Mouse (Mus musculus) stomach, embryonic 15.5 days (tissue): Measurements from ENCODE around the gene Hps4. TPM values are rescaled to one million over a fixed set of nuclear protein-coding genes. Genes with fewer than 3 reads are reported as not detected.

Source experiments
- ATAC-seq: fragments of 200-750 bp; cut with Nextera tagmentation; 2 replicates; pipeline ENCODE4 v1.8.0; 2017; ENCODE audit warnings: low read depth, moderate number of reproducible peaks, moderate TSS enrichment; ENCODE audit not compliant: insufficient read depth, low FRiP score
- H3K27ac ChIP-seq: fragments of 300-500 bp; sonication (generic); 2 replicates; pipeline ENCODE4 v1.5.1; 2015; ENCODE audit warnings: mild to moderate bottlenecking, inconsistent platforms
- H3K27me3 ChIP-seq: fragments of 300-500 bp; sonication (generic); replicated peaks from 2 replicates; pipeline ENCODE4 v1.6.1; 2015; ENCODE audit warnings: inconsistent platforms
- H3K36me3 ChIP-seq: fragments of 300-500 bp; sonication (generic); 2 replicates; pipeline ENCODE4 v1.6.1; 2015; ENCODE audit warnings: inconsistent platforms
- H3K4me1 ChIP-seq: fragments of 300-500 bp; sonication (generic); 2 replicates; pipeline ENCODE4 v1.6.1; 2015; ENCODE audit warnings: inconsistent platforms
- H3K4me2 ChIP-seq: fragments of 300-500 bp; sonication (generic); 2 replicates; pipeline ENCODE4 v1.6.1; 2015; ENCODE audit warnings: mild to moderate bottlenecking, inconsistent platforms
- H3K4me3 ChIP-seq: fragments of 300-500 bp; sonication (generic); replicated peaks from 2 replicates; pipeline ENCODE4 v1.5.1; 2015; ENCODE audit warnings: inconsistent platforms
- H3K9ac ChIP-seq: fragments of 300-500 bp; sonication (generic); 2 replicates; pipeline ENCODE4 v1.6.1; 2015; ENCODE audit warnings: inconsistent platforms
- H3K9me3 ChIP-seq: fragments of 300-500 bp; sonication (generic); 2 replicates; pipeline ENCODE4 v1.6.1; 2016; ENCODE audit warnings: inconsistent platforms
- WGBS: fragments of 180-500 bp; shearing (Covaris S2); methylation state at CpG from one replicate; pipeline ENCODE4 v1.1.7; 2015; 5-methylcytosine and 5-hydroxymethylcytosine counted together
- polyA plus RNA-seq: library from polyadenylated mRNA; unstranded; fragments of >200 nt; fragmentation: Nextera tagmentation; extraction: Ambion mirVana; gene quantifications from 2 replicates; pipeline ENCODE4 v1.2.1, GENCODE M21; 2015

The Hps4 gene
- polyA plus RNA-seq, 1 experiment from 2014 or later: 32.9 TPM

DNA sequence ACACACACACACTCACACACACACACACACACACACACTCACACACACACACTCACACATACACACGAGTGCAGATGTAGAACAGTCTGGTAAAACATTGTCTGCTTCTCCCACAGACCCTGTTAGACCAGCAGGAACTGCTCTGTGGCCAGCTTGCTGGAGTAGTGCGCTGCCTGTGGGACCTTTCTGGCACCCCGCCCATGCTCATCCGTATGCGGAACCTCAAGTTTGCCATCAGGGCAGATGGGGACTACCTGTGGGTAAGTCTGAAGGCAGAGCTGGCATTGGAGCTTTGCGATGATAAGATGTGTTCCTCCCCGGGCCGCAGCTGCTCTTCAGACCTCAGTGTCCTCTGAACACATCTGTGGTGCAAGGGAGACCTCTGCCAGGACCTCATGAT, 6.3 kb downstream of the Hps4 start:
- Histone ChIP-seq H3K27ac (no peak overlapping the region), H3K4me3 (no peak overlapping the region), H3K4me2 (no peak overlapping the region), H3K9ac (no peak overlapping the region), H3K27me3 (no peaks in the 10 kb centered on the region), H3K9me3 (no peaks in the 10 kb centered on the region), H3K36me3 (peaks cover 10% of the 10 kb centered on the region), H3K4me1 (peaks cover 9% of the 10 kb centered on the region; the same call in 1 of the 2 replicates)
- 87% methylated on average over 8 of the region's 8 CpGs for WGBS
- ATAC-seq: no peak

DNA sequence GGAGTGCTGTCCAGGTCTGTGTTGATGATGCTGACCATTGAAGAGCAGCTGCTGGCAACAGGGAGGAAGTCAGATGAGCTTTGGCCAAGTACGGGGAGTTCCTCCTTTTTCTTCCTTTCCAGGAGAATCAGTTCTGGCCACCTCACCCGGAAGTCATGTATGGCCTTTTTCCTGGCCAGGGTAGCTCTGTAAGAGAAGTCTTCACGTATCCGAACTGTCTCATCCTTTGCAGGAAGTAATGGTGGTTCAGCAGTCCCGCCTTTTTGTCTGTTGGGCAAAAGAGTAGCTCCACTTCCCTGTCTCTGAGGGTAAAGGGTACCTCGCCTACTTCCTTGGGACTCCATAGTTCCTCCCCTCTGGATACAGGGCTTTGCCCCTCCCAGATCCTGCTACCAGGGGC, 12.6 kb downstream of the Hps4 start:
- WGBS: 80% methylated on average over 6 of the region's 6 CpGs
- Histone ChIP-seq H3K9ac (no peak overlapping the region), H3K4me3 (no peak overlapping the region), H3K27ac (no peak overlapping the region), H3K4me2 (no peak overlapping the region), H3K9me3 (no peaks in the 10 kb centered on the region), H3K27me3 (no peaks in the 10 kb centered on the region), H3K36me3 (peaks cover under 1% of the 10 kb centered on the region; the same call in 1 of the 2 replicates), H3K4me1 (no peaks in the 10 kb centered on the region)
- no peak for ATAC-seq

DNA sequence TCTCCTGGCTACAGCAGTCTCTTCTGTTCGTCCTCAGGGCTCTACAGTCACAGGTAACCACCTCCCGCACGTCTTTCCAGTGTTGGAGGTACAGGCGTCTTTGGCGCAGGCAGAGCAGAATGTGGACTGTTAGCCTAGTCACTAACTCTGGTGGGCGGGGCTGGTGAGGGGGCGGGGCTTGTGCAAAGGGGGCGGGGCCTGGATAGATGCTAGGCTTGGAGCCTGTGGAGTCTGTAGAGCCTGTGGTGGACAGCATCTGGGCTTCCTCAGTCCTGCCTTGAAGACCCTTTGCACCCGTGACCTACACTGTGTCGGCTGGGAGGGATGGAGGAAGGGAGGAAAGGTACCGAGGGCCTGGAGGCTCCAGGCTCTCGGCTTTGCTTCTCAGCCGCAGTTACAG, 13.0 kb downstream of the Hps4 start, which contains the start of gene Gm6583:
Gene Gm6583, minus strand, starts transcription at position 124 of the 400 bp plus-strand sequence.
- 60% methylated on average over 13 of the region's 13 CpGs for WGBS
- H3K36me3 ChIP-seq: no peaks in the 10 kb centered on the region

DNA sequence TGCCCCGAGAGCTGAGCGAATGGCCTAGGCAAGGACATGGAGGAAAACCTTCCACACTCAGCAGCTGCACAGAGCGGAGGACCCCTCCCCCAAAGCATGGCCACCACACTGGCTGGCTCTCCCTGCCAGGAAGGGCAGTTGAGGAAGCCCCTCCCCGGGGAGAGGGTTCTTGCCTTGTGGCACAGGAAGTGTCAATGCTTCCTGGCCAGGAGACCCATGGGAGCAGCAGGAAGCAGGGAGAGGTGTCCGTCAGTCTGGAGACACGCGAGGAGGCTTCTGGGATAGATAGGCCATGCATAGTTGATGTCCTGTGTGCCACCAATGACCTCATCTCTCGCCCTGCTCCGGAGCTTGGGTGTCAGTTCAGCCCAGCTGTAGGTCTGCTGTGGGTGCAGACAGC, 13.4 kb downstream of the Hps4 start:
- Histone ChIP-seq H3K27me3 (no peaks in the 10 kb centered on the region), H3K27ac (no peak overlapping the region), H3K4me3 (no peak overlapping the region), H3K9ac (no peak overlapping the region), H3K9me3 (no peaks in the 10 kb centered on the region), H3K36me3 (no peaks in the 10 kb centered on the region), H3K4me2 (no peak overlapping the region), H3K4me1 (no peaks in the 10 kb centered on the region)
- ATAC-seq: 0 out of 2 replicates have a peak, but pooled peaks have one; percentile 4
- WGBS: 91% methylated on average over 9 of the region's 9 CpGs

More for the DNA sequence above, 13.0 kb downstream of the Hps4 start, which contains the start of gene Gm6583:
- H3K27me3 ChIP-seq: no peaks in the 10 kb centered on the region
- ATAC-seq: 0 out of 2 replicates have a peak, but pooled peaks have one; percentile 30
- H3K4me1 ChIP-seq: no peaks in the 10 kb centered on the region
- no peak within 1 kb of the TSS for H3K4me3 ChIP-seq
- H3K9me3 ChIP-seq: no peaks in the 10 kb centered on the region
- no peak within 1 kb of the TSS for H3K27ac ChIP-seq
- H3K9ac ChIP-seq: no peak within 1 kb of the TSS
- no peak within 1 kb of the TSS for H3K4me2 ChIP-seq

DNA sequence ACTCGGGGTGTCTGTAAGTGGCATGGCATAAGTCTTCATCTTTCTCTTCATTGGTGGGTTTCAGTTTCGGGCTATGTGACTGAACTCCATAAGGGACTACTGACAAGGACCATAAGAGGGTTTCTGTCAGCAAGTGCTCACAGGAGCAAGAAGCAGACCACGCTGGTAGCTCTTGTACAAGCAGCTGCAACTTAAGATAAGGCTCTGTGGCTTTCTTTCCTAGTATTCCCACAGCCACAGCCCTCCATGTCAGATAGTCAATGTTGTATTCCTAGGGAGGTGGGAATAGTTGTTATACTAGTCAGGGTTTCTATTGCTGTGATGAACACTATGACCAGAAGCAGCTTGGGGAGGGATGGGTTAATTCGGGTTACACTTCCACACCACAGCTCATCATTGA, 16.6 kb downstream of the Hps4 start:
- Histone ChIP-seq H3K9me3 (no peaks in the 10 kb centered on the region), H3K27me3 (no peaks in the 10 kb centered on the region), H3K4me3 (no peak overlapping the region), H3K27ac (no peak overlapping the region), H3K4me2 (no peak overlapping the region), H3K36me3 (peaks cover under 1% of the 10 kb centered on the region; the same call in 1 of the 2 replicates), H3K4me1 (no peaks in the 10 kb centered on the region), H3K9ac (no peak overlapping the region)
- 75% methylated on average over 4 of the region's 4 CpGs for WGBS
- no peak for ATAC-seq

DNA sequence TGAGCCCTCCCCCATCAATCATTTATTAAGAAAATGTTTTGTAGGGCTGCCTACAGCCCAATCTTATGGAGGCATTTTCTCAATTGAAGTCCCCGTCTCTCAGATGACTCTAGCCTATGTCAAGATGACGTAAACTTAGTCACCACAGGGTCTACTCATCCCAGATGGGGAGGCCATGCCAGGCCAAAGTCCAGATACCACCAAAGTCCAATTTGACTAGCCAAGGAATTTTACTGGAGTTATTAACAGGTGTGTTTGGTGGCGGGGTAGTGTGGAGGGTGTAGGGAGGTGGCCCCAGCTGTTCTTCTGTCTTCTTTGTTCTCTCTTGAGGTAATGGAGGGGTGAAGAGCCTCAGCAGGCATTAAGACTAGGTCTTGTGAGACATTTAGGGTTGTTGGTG, 17.2 kb downstream of the Hps4 start:
- H3K27ac ChIP-seq: no peak overlapping the region
- no peak for ATAC-seq
- H3K9me3 ChIP-seq: no peaks in the 10 kb centered on the region
- no peaks in the 10 kb centered on the region for H3K4me1 ChIP-seq
- no peak overlapping the region for H3K4me2 ChIP-seq
- H3K9ac ChIP-seq: no peak overlapping the region
- no peaks in the 10 kb centered on the region for H3K27me3 ChIP-seq
- H3K36me3 ChIP-seq: peaks cover 6% of the 10 kb centered on the region
- 93% methylated on average over 3 of the region's 3 CpGs for WGBS
- H3K4me3 ChIP-seq: no peak overlapping the region

DNA sequence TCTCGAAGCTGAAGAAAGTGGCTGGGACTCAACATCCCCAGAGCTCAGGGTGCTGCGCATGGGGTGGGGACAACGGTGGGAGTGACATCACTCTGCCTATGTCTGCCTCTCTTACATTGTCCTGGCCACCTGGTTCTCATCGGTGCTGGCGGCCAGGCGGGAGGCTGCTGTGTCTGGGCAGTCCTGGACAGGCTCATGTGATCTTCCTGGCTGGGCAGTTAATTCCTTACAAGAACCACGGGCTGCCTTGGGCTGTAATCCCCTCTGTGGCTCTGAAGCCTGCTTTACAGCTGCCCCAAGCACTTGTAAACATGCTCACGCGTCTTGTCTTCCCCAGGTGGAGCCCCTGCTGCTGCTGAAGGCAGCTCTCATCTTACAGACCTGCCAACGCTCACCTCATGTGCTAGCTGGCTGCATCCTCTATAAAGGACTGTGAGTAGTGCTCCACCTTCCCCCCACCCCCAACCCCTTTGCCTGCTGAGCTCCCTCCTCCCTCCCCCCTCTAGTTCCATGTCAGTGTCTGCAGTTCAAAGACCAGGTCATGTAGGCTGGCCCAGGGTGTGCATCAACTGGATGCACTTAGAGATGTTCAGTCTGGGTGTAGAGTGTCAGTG, 21.4 kb downstream of the Hps4 start:
- H3K9ac ChIP-seq: no peak overlapping the region
- H3K4me2 ChIP-seq: no peak overlapping the region
- no peak overlapping the region for H3K4me3 ChIP-seq
- ATAC-seq: no peak
- peaks cover 22% of the 10 kb centered on the region for H3K36me3 ChIP-seq
- no peak overlapping the region for H3K27ac ChIP-seq
- 56% methylated on average over 10 of the region's 10 CpGs for WGBS
- H3K4me1 ChIP-seq: no peaks in the 10 kb centered on the region
- H3K9me3 ChIP-seq: no peaks in the 10 kb centered on the region
- H3K27me3 ChIP-seq: no peaks in the 10 kb centered on the region

DNA sequence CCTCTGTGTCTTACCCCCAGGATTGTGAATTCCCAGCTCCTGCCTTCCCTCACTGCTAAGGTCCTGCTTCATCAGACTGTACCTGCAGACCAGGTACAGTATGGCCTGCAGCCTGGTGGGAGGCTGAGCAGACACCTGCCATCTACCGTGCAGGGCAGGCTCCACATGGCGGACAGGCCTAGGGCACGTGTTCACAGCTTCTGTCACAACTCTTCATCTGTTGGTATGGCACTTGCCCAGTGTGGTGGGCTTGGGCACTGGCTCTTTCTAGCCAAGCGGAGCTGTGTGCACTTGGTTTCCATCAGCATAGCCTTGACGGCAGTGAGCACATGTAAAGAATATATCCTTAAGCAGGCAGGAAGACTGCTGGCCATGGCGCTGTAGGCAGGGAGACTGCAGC, 24.0 kb downstream of the Hps4 start:
- no peak overlapping the region for H3K27ac ChIP-seq
- H3K4me3 ChIP-seq: no peak overlapping the region
- H3K36me3 ChIP-seq: peaks cover 29% of the 10 kb centered on the region
- no peak for ATAC-seq
- 96% methylated on average over 6 of the region's 6 CpGs for WGBS
- no peaks in the 10 kb centered on the region for H3K9me3 ChIP-seq
- no peak overlapping the region for H3K9ac ChIP-seq
- H3K4me2 ChIP-seq: no peak overlapping the region
- H3K27me3 ChIP-seq: no peaks in the 10 kb centered on the region
- no peaks in the 10 kb centered on the region for H3K4me1 ChIP-seq

DNA sequence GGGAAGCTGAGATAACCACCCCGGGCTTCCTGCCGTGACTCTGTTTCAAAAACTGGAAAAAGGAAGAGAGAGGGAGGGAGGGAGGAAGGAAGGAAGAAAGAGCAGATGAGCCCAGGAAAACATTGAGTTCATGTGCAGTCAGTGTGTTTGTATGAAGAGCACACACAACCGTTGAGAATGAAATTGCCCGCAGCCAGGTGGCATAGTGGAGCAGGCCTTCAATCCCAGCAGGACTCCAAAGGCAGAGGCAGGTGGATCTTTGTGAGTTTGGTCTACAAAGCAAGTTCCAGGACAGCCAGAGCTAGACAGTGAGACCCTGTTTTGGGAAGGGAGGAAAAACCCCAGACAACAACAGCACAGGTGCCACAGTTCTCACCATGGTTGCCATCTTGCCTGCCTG, 24.5 kb downstream of the Hps4 start:
- no peaks in the 10 kb centered on the region for H3K4me1 ChIP-seq
- H3K36me3 ChIP-seq: peaks cover 29% of the 10 kb centered on the region
- ATAC-seq: no peak
- H3K9me3 ChIP-seq: no peaks in the 10 kb centered on the region
- H3K27me3 ChIP-seq: no peaks in the 10 kb centered on the region
- H3K9ac ChIP-seq: no peak overlapping the region
- no peak overlapping the region for H3K4me3 ChIP-seq
- no peak overlapping the region for H3K27ac ChIP-seq
- H3K4me2 ChIP-seq: no peak overlapping the region
- WGBS: 91% methylated on average over 4 of the region's 4 CpGs

DNA sequence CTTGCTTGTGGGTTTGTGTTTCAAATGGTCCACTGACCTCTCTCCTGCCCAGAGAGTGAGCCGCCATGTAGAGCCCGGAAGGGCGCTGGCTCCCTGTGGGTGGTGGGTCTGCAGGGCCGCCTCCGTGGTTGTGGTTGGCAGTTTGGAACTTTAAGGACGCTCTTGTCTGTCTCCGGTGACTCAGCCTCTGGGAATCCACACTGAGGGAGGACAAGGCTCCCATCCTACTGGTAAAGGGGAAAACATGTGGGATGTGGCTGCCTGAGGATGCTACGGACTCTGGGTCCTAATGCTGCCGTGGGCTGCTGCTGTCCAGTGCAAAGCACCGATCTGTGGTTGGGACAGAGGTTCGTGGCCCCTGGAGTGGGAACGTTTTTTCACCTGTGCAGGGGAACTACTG, 25.0 kb downstream of the Hps4 start:
- WGBS: 83% methylated on average over 12 of the region's 12 CpGs
- Histone ChIP-seq H3K9ac (no peak overlapping the region), H3K27me3 (no peaks in the 10 kb centered on the region), H3K4me1 (no peaks in the 10 kb centered on the region), H3K4me2 (no peak overlapping the region), H3K27ac (no peak overlapping the region), H3K36me3 (peaks cover 29% of the 10 kb centered on the region), H3K9me3 (no peaks in the 10 kb centered on the region), H3K4me3 (no peak overlapping the region)
- no peak for ATAC-seq

DNA sequence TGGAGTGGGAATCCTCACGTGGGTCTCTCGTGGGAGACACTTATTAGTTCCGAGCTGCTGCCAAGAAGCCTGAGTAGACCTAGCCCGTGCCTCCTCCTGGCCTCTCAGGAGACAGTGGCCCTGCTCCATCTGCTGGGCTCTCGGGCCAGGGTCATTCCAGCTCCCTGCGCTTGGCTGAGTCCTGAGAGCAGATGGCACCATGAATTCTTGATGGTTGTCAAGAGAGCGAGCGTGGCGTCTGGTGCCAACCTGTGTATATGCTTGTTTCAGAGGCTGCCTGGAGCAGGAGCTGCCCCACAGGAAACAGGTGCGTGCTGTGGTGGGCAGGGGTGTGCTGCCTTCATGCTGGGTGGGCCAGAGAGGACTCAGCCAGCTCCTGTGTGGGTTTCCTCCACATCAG, 25.8 kb downstream of the Hps4 start:
- H3K4me2 ChIP-seq: no peak overlapping the region
- ATAC-seq: no peak
- no peak overlapping the region for H3K9ac ChIP-seq
- no peaks in the 10 kb centered on the region for H3K4me1 ChIP-seq
- WGBS: 93% methylated on average over 10 of the region's 10 CpGs
- H3K36me3 ChIP-seq: peaks cover 29% of the 10 kb centered on the region
- H3K9me3 ChIP-seq: no peaks in the 10 kb centered on the region
- no peak overlapping the region for H3K27ac ChIP-seq
- H3K27me3 ChIP-seq: no peaks in the 10 kb centered on the region
- no peak overlapping the region for H3K4me3 ChIP-seq

DNA sequence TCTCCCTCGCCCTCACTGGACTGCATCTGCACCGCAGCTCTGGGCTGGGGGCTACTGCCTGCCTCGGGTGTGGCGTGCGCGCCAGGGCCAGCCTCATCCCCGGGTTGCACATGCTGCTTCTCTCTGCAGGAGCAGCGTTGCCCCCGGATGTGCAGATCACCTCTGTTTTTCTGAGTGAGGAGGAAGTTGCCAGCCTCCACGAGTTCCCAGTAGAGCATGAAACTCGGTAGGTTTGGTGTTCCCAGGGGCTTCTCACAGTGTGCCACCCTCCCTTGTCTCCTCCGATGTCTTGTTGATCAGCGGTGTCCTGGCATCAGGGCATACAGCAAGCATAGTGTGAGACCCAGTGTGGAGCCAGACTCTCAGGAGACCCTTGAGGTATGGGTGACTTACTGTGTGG, 26.4 kb downstream of the Hps4 start:
- no peak for ATAC-seq
- no peaks in the 10 kb centered on the region for H3K4me1 ChIP-seq
- no peaks in the 10 kb centered on the region for H3K27me3 ChIP-seq
- H3K36me3 ChIP-seq: peaks cover 32% of the 10 kb centered on the region
- 92% methylated on average over 13 of the region's 13 CpGs for WGBS
- H3K9me3 ChIP-seq: no peaks in the 10 kb centered on the region
- H3K27ac ChIP-seq: no peak overlapping the region
- no peak overlapping the region for H3K9ac ChIP-seq
- no peak overlapping the region for H3K4me2 ChIP-seq
- no peak overlapping the region for H3K4me3 ChIP-seq
